Mouse (Mus musculus) C2C12 (cell line): ENCODE data around the gene Zdhhc13.

Experiments used
- CEBPB ChIP-seq: IDR thresholded peaks from one replicate; pipeline ENCODE4 v1.6.1; 2011; ENCODE audit warnings: low read depth, mild to moderate bottlenecking, control low read depth, moderate library complexity
- CTCF ChIP-seq: IDR thresholded peaks from one replicate; pipeline ENCODE4 v1.5.1; 2011; ENCODE audit not compliant: control insufficient read depth, insufficient read depth, insufficient read length
- MAX ChIP-seq: IDR thresholded peaks from one replicate; pipeline ENCODE4 v1.6.1; 2011; ENCODE audit warnings: mild to moderate bottlenecking, control low read depth
- MYOG ChIP-seq: IDR thresholded peaks from one replicate; pipeline ENCODE4 v1.6.1; 2011; ENCODE audit not compliant: control insufficient read depth, insufficient read length; ENCODE audit errors: extremely low read depth
- USF1 ChIP-seq: IDR thresholded peaks from one replicate; pipeline ENCODE4 v1.6.1; 2011; ENCODE audit warnings: low read depth, mild to moderate bottlenecking, control low read depth, moderate library complexity

DNA sequence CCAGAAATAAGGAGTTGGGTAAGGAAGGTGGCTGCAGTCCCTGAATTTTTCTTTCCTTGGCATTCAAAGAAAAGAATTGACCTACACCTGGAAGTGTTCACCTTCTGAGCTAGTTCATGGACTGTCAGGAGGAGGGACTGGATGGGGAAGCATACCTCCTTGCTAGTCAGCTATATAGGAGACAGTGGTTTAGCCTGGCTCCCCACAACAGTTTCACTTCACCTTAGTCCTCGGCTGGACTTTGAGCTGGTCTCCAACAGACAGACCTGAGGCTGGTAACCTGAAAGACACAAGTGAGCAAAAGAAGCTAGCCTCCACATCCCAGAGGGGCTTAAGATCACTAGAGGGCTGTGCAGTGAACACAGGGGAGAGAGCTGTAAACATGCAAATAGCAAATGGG, 30.7 kb upstream of the Zdhhc13 start:
- TF ChIP-seq CTCF (no peak), USF1 (no peak), CEBPB (no peak), MYOG (no peak), MAX (no peak)
